Mouse (Mus musculus) heart, embryonic 13.5 days (tissue): ENCODE data around the gene Eif1. TPM values are rescaled to one million over a fixed set of nuclear protein-coding genes. Genes with fewer than 3 reads are reported as not detected.
A peak's percentile ranks its signal among the peaks of the same experiment; 100 is the strongest.
"Not testable (repeated sequence)": the region's sequence is repeated elsewhere in the genome, so short reads cannot be mapped to it uniquely, and the experiment has no call there.

Experiments used
- ATAC-seq: fragments of 200-750 bp; cut with Nextera tagmentation; 2 replicates; pipeline ENCODE4 v1.8.0; 2017; ENCODE audit warnings: moderate TSS enrichment; ENCODE audit not compliant: insufficient number of reproducible peaks, low FRiP score, low TSS enrichment; ENCODE audit errors: extremely low read depth
- H3K27ac ChIP-seq: fragments of 300-500 bp; sonication (generic); replicated peaks from 2 replicates; pipeline ENCODE4 v1.5.1; 2015; ENCODE audit warnings: moderate library complexity, mild to moderate bottlenecking, inconsistent platforms
- H3K27me3 ChIP-seq: fragments of 300-500 bp; sonication (generic); replicated peaks from 2 replicates; pipeline ENCODE4 v1.6.1; 2015; ENCODE audit warnings: mild to moderate bottlenecking, inconsistent platforms
- H3K36me3 ChIP-seq: fragments of 300-500 bp; sonication (generic); 2 replicates; pipeline ENCODE4 v1.6.1; 2015; ENCODE audit warnings: mild to moderate bottlenecking, inconsistent platforms
- H3K4me1 ChIP-seq: fragments of 300-500 bp; sonication (generic); 2 replicates; pipeline ENCODE4 v1.6.1; 2015; ENCODE audit warnings: inconsistent platforms
- H3K4me2 ChIP-seq: fragments of 300-500 bp; sonication (generic); 2 replicates; pipeline ENCODE4 v1.6.1; 2015; ENCODE audit warnings: inconsistent platforms, mild to moderate bottlenecking, moderate library complexity
- H3K4me3 ChIP-seq: fragments of 300-500 bp; sonication (generic); 2 replicates; pipeline ENCODE4 v1.5.1; 2015; ENCODE audit warnings: moderate library complexity, mild to moderate bottlenecking, inconsistent platforms
- H3K9ac ChIP-seq: fragments of 300-500 bp; sonication (generic); 2 replicates; pipeline ENCODE4 v1.6.1; 2015; ENCODE audit warnings: inconsistent platforms, mild to moderate bottlenecking, moderate library complexity
- H3K9me3 ChIP-seq: fragments of 300-500 bp; sonication (generic); 2 replicates; pipeline ENCODE4 v1.6.1; 2016; ENCODE audit warnings: inconsistent platforms
- WGBS: fragments of 180-500 bp; shearing (Covaris S2); methylation state at CpG from one replicate; pipeline ENCODE4 v1.1.7; 2015; ENCODE audit warnings: mixed read lengths; 5-methylcytosine and 5-hydroxymethylcytosine counted together
- polyA plus RNA-seq: library from polyadenylated mRNA; unstranded; fragments of >200 nt; fragmentation: Nextera tagmentation; extraction: Ambion mirVana; gene quantifications from 2 replicates; pipeline ENCODE4 v1.2.1, GENCODE M21; 2015

Gene Eif1
- polyA plus RNA-seq, 1 experiment from 2014 or later: 1,570 TPM

GRCm38 (mm10) chr11:100356819-100357211 lies 37.1 kb downstream of the Eif1 start:
- ATAC-seq: no peak
- Histone ChIP-seq H3K36me3 (no peaks in the 10 kb centered on the region), H3K27ac (no peak overlapping the region), H3K4me2 (peak overlapping the region; percentile 100), H3K4me3 (peak overlapping the region; percentile 66), H3K27me3 (peaks cover 83% of the 10 kb centered on the region), H3K9ac (peak overlapping the region; percentile 83), H3K9me3 (no peaks in the 10 kb centered on the region), H3K4me1 (peaks cover 6% of the 10 kb centered on the region)
- 26% methylated on average over 9 of the region's 9 CpGs for WGBS

GRCm38 (mm10) chr11:100357408-100357807 lies 37.7 kb downstream of the Eif1 start:
- Histone ChIP-seq H3K4me2 (no peak overlapping the region), H3K4me1 (peaks cover 3% of the 10 kb centered on the region; the same call in 1 of the 2 replicates), H3K36me3 (no peaks in the 10 kb centered on the region), H3K27me3 (peaks cover 81% of the 10 kb centered on the region), H3K27ac (no peak overlapping the region), H3K9ac (no peak overlapping the region), H3K4me3 (no peak overlapping the region), H3K9me3 (no peaks in the 10 kb centered on the region)
- WGBS: 52% methylated on average over 5 of the region's 5 CpGs
- no peak for ATAC-seq

DNA sequence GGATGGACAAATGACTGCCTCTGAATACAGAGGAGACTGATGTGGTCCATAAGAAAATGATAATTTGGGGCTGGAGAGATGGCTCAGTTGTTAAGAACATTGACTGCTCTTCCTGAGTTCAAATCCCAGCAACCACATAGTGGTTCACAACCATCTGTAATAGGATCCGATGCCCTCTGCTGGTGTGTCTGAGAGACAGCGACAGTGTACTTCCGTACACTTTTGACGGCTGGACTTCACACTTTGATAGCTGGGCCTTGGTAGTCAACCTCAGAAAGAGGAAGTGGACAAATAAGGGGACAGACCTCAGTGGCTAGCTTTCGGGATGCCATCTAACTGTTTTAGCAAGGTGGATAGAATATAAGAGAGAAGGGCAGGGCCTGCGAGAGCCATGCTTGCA lies 40.5 kb downstream of the Eif1 start:
- Histone ChIP-seq H3K4me1 (peaks cover 6% of the 10 kb centered on the region), H3K4me3 (no peak overlapping the region), H3K36me3 (no peaks in the 10 kb centered on the region), H3K27ac (no peak overlapping the region), H3K9ac (no peak overlapping the region), H3K9me3 (no peaks in the 10 kb centered on the region), H3K27me3 (peaks cover 58% of the 10 kb centered on the region), H3K4me2 (no peak overlapping the region)
- no peak for ATAC-seq
- 68% methylated on average over 6 of the region's 6 CpGs for WGBS

DNA sequence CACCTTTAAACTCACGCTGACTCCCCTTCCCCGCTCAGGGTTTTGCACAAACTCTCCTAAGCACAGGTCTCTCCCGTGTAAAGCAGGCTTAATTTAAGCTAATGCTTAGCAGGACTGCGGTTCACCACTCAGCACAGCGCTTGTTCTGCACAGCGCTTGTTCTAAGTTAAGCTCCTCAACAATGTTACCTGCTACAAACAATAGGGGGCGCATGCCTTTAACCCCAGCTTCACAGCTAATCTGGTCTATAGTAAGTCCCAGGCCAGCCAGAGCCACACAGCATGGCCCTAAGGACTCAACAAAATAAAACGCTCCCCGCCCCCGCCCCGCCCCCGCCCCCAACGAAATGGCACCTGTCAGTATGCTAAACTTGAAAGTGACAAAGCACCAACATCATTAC lies 41.4 kb downstream of the Eif1 start:
- 20% methylated on average over 1 of the region's 13 CpGs for WGBS
- ATAC-seq, H3K27ac ChIP-seq, H3K4me3 ChIP-seq, H3K36me3 ChIP-seq, H3K4me2 ChIP-seq, H3K9me3 ChIP-seq, H3K9ac ChIP-seq, H3K4me1 ChIP-seq: not testable (repeated sequence)
- H3K27me3 ChIP-seq: peaks cover 49% of the 10 kb centered on the region

DNA sequence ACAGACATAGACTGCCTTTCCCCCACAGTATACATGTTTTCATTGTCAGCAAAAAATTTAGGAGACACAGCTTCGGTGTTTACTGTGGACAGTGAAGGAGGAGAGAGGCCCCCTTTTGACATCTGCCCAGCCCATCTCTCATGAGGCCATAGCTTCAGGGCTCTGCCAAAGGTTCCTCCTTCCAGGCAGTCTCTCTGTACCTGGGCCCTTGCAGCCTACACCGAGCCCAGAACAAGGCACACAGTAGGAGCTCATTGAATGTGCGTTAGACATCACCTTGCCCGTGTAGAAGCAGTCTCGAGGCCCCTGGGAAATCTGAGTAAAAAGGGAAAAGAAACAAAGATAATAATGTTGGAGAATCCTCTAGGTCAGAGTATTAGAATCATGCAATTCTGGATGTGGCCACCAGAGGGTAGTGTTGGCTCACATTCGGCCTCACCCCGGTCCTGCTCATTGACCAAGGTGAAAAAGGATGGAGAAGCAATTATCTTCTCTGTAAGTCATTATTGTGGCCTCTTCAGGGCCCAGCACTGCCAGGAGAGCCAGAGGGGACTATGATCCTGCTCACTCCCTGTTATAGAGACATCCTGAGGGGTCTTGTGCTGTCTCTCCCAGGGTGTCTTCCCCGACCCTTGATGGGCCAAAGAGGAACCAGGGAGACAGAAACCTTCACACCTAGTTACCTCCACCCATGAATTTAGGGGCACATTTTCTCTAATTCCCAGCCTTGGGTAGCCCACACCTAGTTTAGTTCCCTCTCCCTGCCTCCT lies 42.7 kb downstream of the Eif1 start:
- 11% methylated on average over 8 of the region's 8 CpGs for WGBS

GRCm38 (mm10) chr11:100362979-100363562 lies 43.4 kb downstream of the Eif1 start:
- Histone ChIP-seq H3K27me3 (peaks cover 30% of the 10 kb centered on the region), H3K9me3 (no peaks in the 10 kb centered on the region), H3K36me3 (no peaks in the 10 kb centered on the region), H3K4me2 (no peak overlapping the region), H3K4me3 (no peak overlapping the region), H3K9ac (no peak overlapping the region), H3K4me1 (peaks cover 6% of the 10 kb centered on the region), H3K27ac (no peak overlapping the region)
- no peak; the same call in 1 of the 2 replicates for ATAC-seq
- WGBS: 16% methylated on average over 12 of the region's 12 CpGs

More for the DNA sequence above, 42.7 kb downstream of the Eif1 start:
- Histone ChIP-seq H3K27me3 (peaks cover 36% of the 10 kb centered on the region), H3K4me1 (peaks cover 6% of the 10 kb centered on the region), H3K9ac (no peak overlapping the region), H3K36me3 (no peaks in the 10 kb centered on the region), H3K9me3 (no peaks in the 10 kb centered on the region), H3K4me3 (no peak overlapping the region), H3K27ac (no peak overlapping the region), H3K4me2 (no peak overlapping the region)
- ATAC-seq: no peak

GRCm38 (mm10) chr11:100369145-100369544 lies 49.5 kb downstream of the Eif1 start:
- Histone ChIP-seq H3K27me3 (0 out of 2 replicates have a peak, but pooled peaks cover 2% of the 10 kb centered on the region), H3K36me3 (peaks cover 57% of the 10 kb centered on the region), H3K4me3 (no peak overlapping the region), H3K9me3 (no peaks in the 10 kb centered on the region), H3K27ac (no peak overlapping the region), H3K9ac (no peak overlapping the region), H3K4me1 (peaks cover 13% of the 10 kb centered on the region), H3K4me2 (no peak overlapping the region)
- 48% methylated on average over 7 of the region's 7 CpGs for WGBS
- no peak for ATAC-seq

DNA sequence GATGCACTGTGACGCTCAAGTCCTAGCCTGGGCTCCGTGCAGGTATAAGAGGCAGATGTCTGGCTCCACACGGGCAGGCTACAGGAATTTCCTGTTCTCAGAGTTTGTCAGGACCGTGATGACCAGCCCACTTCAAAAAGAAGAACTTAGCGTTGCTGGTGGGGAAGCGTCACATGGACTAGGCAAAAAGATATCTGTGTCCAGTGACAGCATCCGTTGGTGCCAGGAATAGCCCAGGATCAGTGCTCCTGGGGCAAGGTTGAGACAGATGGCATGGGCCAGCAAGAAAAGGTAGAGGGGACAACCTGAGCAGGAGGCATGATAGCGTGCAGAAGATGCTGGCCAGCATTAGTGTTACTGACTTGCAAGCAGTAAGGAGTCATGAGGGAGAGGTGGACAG lies 50.1 kb downstream of the Eif1 start:
- 50% methylated on average over 8 of the region's 8 CpGs for WGBS
- ATAC-seq: no peak
- H3K9ac ChIP-seq: 0 out of 2 replicates have a peak overlapping the region, but pooled peaks have one; percentile 21
- H3K36me3 ChIP-seq: peaks cover 62% of the 10 kb centered on the region
- no peak overlapping the region for H3K4me2 ChIP-seq
- no peaks in the 10 kb centered on the region for H3K9me3 ChIP-seq
- no peak overlapping the region for H3K27ac ChIP-seq
- no peak overlapping the region for H3K4me3 ChIP-seq
- H3K27me3 ChIP-seq: no peaks in the 10 kb centered on the region
- peaks cover 13% of the 10 kb centered on the region for H3K4me1 ChIP-seq

Other genes with a start within 250 kb of the Eif1 start
- gene Krt32, start 231.7 kb upstream of the Eif1 start, polyA plus RNA-seq: not detected in 2 replicates
- gene Krt35, start 223.6 kb upstream of the Eif1 start, polyA plus RNA-seq: not detected in 2 replicates
- gene Krt36, start 214.3 kb upstream of the Eif1 start, polyA plus RNA-seq: not detected in 2 replicates
- not detected in 2 replicates for gene Krt13, start 198.3 kb upstream of the Eif1 start, polyA plus RNA-seq
- 1.2 and 1.5 TPM in 2 replicates for gene Krt15, start 184.0 kb upstream of the Eif1 start, polyA plus RNA-seq
- 72.6 and 74.0 TPM in 2 replicates for gene Krt19, start 171.2 kb upstream of the Eif1 start, polyA plus RNA-seq
- gene Krt9, start 126.6 kb upstream of the Eif1 start, polyA plus RNA-seq: not detected in 2 replicates
- gene Krt14, start 112.3 kb upstream of the Eif1 start, polyA plus RNA-seq: 3.0 and 3.1 TPM in 2 replicates
- gene Krt16, start 71.0 kb upstream of the Eif1 start, polyA plus RNA-seq: not detected in 2 replicates
- gene Krt17, start 58.9 kb upstream of the Eif1 start, polyA plus RNA-seq: 2.3 and 3.0 TPM in 2 replicates
- gene Krt42, start 50.0 kb upstream of the Eif1 start, polyA plus RNA-seq: not detected in 2 replicates
- not detected in 2 replicates for gene Gast, start 14.5 kb downstream of the Eif1 start, polyA plus RNA-seq
- 8.0 and 9.3 TPM in 2 replicates for gene Hap1, start 36.2 kb downstream of the Eif1 start, polyA plus RNA-seq
- gene Jup, start 77.9 kb downstream of the Eif1 start, polyA plus RNA-seq: 107 and 111 TPM in 2 replicates
- 62.9 and 63.5 TPM in 2 replicates for gene P3h4, start 95.0 kb downstream of the Eif1 start, polyA plus RNA-seq
- 112 and 119 TPM in 2 replicates for gene Fkbp10, start 95.8 kb downstream of the Eif1 start, polyA plus RNA-seq
- 104 and 110 TPM in 2 replicates for gene Nt5c3b, start 121.9 kb downstream of the Eif1 start, polyA plus RNA-seq
- 0.33 and 0.60 TPM in 2 replicates for gene Klhl10, start 122.0 kb downstream of the Eif1 start, polyA plus RNA-seq
- gene Klhl11, start 152.9 kb downstream of the Eif1 start, polyA plus RNA-seq: 6.6 and 6.7 TPM in 2 replicates
- 67.8 and 69.7 TPM in 2 replicates for gene Acly, start 208.1 kb downstream of the Eif1 start, polyA plus RNA-seq
- gene Ttc25, start 225.7 kb downstream of the Eif1 start, polyA plus RNA-seq: 0.19 and 0.62 TPM in 2 replicates